Mouse (Mus musculus): ENCODE measurements at regions not wholly inside any gene's neighbourhood (a gene's known extent, or its start where the extent isn't known, plus 50 kb on each side); places are given as distances from the start of the nearest gene placed in this dataset.
"Not testable (repeated sequence)": the region's sequence is repeated elsewhere in the genome, so short reads cannot be mapped to it uniquely, and the experiment has no call there.

DNA sequence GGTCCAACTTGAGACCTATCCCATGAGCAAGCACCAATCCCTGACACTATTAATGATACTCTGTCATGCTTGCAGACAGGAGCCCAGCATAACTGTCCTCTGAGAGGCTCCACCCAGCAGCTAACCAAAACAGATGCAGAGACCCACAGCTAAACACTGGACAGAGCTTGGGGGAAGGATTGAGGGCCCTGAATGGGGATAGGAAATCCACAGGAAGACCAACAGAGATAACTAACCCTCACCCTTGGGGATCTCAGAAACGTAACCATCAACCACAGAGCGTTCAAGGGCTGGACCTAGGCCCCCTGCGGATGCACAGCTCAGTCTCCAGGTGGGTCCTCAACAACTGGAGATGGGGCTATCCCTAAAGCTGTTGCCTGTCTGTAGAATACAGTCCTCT lies 93.7 kb downstream of the Cd24a start:
- DNase-seq (ENCODE audit: low read depth, low spot score): no peak

DNA sequence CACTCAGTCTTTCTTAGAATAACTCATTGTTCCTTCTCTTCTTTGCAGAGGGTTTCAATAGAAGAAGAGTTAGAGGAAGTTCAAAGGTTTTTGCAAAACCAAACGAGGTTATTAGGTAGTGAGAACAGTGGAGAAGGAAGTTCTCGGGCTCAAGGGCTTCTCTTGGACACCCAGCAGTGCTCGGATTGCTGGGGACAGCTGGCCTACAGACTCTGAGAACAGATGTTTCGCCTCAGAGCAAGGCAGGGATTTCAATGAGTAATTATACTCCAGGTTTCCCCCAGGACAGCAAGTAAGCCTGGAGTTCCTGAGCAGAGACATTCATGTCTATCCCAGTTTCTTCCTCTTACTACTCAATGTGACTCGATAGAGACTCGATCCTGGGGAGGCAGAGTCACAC lies 94.4 kb downstream of the Cd24a start:
- no peak for DNase-seq (ENCODE audit: low read depth, low spot score)

DNA sequence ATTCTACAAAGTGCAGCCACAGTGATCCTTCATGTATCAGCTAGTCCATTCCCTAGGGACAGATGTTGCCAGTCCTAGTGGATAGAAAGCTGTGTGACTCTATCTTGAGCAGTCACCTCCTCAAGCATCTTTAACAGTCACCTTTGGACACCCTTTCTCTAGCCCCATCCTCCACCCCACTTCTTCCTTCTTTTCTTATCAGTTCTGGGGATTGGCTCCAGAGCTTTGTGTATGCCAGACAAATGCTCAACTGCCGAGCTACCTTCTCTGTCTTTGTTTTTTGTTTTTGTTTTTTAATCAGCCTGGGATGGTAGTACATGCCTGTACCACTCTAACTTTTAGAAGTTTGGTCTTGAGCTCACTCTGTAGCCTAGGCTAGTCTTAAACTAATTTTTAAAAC lies 96.7 kb downstream of the Cd24a start:
- no peak for DNase-seq (ENCODE audit: low read depth, low spot score)

DNA sequence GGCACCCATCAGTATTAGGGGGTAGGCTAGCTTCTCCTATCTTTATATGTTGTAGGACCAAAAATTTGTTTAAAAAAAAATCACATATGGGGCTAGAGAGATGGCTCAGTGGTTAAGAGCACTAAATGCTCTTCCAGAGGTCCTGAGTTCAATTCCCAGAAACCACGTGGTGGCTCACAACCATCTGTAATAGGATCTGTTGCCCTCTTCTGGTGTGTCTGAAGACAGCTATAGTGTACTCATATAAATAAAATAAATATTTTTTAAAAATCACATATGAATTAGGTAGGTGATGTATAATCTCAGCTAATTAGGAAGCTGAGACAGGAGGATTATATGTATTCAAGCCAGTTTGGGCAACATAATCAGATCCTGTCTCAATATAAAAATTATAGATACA lies 97.4 kb downstream of the Cd24a start:
- not testable (repeated sequence) for DNase-seq (ENCODE audit: low read depth, low spot score)

DNA sequence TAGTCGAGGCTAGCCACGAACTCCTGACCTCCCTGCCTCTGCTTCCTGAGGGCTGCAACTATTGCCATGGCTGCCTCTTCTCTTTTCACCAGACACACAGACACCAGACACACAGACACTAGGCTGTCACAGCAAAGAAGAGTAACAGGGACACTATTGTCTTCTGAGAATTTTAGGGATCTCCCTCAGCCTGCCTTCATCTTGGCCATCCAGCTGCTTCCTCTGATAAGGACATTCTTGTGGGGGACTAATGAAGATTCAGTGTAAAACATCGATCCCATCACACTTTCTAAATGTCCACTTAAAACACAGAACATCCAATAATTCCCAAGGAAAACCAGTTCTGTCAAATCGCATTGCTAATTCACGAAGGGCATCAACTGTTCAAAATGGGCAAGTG lies 98.2 kb downstream of the Cd24a start:
- DNase-seq (ENCODE audit: low read depth, low spot score): no peak

DNA sequence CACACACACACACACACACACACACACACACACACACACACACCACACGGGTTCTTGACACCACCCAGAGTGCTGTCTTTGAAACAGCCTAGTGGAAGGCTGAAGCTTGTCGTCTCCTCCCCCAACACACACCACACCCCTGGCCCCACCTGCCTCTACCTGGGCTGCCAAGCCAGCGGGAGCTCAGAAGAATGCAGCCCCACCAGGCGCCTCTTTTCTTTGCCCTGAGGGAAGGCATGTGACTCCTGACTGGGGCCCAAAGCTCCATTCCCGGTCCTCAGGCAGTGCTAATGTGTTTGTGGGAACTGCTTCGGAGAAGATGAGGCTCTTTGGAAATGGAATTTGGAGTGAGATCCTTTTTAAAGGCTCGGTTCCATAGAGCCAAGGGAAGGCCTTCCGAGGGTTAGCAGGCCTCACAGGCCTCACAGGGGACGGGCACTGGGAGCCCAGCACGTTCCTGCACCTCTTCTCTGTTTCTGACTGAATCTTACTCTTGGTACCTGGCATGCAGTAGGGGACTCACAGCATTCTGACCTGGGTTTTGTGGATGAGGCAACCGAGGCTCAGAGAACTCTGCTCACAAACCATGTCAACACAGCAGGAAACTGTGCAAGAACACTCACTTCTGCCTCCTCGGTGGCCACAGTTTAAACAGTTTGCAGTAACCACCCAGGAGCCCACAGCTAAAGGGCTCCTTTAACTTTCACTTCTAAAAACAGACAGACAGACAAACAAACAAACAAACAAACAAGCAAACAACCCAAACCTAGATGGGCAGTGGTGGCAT lies 106.4 kb downstream of the Cd24a start:
- no peak for DNase-seq (ENCODE audit: low read depth, low spot score)

DNA sequence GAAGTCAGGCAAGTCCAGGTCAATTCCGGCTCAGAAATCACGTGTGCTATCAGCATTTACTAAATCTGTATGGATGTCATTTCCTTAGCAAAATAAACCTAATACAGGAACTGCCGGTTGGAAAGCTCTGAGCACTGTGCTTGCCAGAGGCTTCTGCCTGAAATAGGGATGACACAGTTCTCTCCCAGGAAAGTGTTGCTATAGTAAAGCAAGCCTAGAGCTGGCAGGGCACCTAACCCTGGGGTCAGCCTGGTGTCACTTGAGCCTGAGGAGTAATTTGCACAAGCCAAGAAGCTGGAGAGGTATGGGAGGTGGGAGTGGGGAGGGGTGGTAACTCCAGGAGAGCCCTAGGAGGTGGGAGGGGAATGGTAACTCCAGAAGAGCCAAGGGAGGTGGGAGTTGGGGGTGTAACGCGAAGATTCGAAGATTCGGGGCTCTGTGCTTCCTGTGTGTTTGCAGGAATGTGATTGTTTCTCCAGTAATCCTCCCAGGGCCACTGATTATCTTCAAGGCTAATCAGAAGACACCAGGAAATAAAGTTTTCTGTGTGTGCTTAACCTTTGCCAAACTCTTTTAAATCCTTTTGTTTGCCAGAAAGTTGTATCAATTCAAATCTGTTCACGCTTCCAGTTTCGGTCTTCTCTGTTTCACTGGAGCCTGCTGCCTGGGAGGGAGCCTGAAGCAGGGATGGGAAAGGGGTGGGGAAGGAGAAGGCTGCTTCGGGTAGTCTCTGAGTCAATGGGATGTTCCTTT lies 111.3 kb downstream of the Cd24a start:
- DNase-seq (ENCODE audit: low read depth, low spot score): no peak

DNA sequence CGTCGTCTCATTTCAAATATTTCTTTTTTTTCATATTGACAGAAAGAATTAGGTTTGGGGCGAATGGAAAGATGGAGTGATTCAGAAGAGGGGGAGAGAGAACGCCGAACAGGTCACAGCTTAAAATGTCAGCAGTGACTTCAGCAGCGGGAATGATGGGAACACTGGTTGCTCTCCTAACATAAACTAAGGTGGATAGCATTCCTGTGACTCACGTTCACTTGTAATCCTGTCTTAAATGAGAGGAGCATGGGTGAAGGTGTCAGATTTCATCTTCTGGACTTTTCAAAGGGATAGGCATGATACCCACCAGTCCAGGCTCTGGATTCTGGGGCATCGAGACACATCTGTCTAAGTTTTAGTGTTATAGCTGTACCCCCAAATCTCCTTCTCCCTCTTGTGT lies 111.8 kb downstream of the Cd24a start:
- no peak for DNase-seq (ENCODE audit: low read depth, low spot score)

DNA sequence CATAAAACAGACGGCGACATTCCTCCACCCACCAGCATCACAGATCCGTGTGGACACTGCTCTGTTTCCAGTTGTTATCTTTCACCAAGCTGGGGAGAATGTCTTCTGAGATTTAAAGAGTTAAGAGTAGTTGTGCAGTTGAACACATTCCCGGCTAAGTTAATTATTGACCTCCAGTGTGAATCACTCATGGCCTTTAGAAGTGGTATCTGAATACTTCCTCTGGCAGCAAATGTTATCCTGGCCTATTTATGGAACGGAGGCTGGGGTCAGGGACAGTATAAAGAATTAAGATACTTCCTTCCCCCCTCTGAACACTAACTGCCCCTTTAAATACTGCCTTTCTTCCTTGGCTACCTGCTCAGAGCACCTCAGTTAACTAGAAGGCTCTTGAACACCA lies 115.9 kb downstream of the Cd24a start:
- no peak for DNase-seq (ENCODE audit: low read depth, low spot score)

DNA sequence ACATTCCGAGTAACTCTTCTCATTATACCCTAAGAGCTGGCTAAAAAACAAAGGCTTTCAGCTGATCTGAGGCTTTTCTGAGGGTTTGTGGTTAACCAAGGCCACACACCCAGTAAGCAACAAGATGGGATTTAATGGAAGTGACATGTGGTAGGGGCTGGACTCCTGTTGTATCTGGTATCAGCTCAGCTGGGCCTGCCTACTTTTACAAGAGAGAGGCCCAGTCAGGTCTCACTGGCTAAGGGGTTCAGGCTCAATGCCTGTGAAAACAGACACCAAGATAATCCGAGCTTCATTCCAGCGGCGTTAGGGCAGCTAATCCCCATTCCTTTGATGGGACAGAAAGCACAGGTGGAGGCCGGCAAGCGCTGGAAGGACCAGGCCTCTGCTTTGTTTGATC lies 116.4 kb downstream of the Cd24a start:
- no peak for DNase-seq (ENCODE audit: low read depth, low spot score)

DNA sequence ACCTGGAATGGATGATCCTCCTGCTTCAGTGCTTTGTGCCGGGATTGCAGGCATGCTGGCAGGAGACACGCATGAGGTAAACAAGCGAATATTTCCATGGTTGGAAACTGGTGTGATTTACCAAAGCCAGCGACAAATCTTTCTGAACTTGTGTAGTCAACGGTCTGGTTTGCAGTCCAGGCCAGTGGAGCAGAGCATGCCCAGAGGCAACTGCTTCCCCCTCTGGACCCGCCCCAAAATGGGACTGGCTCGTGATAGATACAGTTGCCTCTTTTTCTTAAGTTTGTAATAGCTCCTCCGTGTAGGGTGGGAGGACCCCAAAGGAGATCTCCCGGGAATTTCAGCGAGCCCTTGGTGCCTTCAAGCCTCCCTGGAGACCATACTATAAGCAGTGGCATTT lies 117.4 kb downstream of the Cd24a start:
- no peak for DNase-seq (ENCODE audit: low read depth, low spot score)

DNA sequence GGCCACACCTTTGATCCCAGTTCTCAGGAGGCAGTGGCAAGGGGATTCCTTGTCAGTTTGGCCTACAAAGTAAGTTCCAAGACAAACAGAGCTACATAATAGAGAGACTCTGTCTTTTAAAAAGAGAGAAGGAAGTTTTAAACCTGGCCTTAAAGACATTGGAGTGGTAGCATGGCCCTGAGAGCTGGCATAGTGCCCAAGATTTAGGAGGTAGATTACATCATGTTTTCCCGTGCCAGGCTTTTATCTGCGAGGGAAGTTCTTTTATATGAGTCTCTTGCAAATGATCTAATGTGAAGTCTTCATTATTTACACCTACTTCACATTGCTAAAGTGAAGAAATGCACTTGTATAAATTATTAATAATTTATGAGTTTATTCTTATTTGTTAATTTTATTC lies 119.8 kb downstream of the Cd24a start:
- no peak for DNase-seq (ENCODE audit: low read depth, low spot score)

DNA sequence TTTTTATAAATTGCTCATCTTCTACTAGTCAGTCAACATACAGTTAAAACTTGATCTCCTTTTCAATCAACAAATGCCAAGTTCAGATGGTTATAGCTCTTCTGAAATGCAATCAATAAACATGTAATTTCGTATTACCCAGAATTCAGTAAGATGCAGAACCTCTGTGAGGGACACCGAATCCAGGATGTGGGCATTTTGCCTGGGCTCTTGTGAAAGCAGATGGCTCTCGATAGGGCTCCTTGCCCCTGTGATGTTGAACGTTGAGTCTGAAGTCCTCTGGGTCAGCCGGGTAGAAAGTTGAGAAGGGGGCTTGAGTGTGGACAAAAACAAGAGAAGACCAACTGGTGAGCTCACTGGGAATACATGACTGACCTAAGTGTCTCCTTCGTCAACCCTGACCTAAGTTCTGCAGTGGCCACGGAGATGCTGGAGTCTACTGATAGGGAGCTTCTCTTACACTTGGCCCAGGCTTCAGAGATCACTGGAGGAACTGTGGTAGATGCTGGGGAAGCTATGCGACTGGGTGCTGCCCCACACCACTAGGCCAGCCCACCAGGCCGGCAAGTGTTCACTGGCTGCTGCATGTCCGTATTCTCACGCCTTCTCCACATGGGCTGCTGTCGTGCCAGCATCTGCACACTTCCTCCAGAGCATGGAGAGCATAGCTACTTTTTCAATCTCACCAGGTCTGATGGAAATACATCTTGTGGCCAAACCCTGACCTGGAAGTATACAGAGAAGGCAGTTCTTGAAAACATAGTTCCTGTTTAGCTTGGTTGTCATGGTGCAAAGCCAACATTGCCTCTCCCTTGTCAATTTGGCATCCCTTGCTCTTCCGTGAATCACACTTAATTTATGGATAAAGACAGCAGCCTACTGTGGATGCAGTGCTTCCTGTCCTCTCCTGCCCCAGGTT lies 122.5 kb downstream of the Cd24a start:
- no peak for DNase-seq (ENCODE audit: low read depth, low spot score)

DNA sequence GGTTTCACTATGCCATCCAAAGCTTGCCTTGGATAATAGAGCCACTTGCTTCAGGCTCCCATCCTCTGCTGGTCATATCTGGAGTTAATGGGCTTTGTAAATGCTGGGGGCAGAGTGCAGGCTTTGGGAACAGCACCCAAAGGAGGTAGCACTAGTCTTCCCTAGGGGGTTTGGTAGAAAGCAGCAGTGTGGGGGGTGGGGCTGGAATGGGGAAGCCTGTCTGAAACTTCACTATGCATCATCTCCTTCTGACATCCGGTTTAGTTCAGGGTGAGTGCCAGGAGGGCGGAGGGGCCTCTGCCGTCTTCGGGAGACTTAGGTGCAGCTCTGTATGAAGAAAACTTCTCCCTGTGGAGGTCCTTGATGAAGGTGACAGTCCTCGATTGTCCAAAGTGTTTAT lies 124.8 kb downstream of the Cd24a start:
- DNase-seq (ENCODE audit: low read depth, low spot score): no peak

DNA sequence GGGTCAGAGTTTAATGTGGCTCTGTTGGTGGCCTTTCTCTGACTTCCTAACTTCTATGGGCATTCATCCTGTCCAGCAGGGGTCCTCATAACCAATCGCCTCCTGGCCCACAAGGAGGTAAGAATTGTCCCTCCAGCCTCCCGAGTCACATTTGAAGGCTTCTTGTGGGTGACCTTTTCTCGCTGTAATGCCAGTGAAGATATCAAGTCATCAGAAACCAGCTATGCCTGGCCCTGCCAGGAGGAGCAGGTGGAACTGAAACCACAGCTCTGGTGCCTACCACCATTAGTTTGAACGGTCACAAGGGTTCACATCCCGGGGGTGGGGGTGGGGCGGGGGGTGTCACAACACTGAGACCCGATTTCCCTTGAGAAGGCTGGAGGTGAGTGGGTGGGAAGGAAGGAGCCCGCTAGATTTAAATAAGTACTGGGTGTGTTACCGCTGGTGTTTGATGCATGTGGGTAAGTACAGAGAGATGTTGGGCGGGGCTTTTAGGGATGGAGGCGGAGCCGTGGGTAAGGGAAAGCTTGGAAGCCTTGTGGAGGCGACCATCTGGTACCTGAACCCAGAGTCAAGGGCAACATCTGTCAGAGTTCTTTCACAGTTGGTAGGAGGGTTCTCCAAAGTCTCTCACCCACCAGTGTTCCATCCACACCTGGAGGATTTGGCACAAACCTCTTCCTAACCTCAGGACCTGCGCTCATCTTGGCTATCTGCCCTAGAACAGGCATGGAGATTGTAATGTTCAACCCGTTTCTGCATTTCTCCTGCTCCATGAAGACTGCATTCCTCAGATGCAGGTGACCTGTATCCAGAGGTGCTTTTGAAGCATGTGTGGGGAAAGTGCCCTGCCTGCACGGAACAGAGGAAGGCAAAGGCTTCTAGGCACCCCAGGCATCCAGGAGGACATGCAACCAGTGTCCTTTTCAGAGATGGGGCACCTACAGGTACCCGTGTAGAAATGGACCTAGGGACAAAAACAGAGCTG lies 128.2 kb downstream of the Cd24a start:
- DNase-seq (ENCODE audit: low read depth, low spot score): no peak

DNA sequence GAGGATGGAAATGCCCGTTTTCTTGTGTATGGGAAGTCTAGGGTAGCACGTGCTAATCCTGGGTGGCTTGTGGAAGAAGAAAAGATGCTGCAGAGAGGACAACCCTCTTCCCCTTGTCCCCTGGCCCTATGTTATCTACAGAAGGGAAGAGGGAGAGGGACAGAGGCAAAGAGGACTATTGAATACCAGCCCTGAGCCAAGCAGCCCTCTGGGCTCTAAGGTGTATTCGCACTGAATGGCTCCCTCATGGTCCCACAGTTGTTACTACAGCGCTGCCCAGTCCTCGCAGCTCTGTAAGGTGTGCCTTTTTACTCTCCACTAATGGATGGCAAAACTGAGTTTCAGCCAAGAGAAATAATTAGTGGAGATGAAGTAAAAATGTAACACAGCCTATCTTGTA lies 128.9 kb downstream of the Cd24a start:
- no peak for DNase-seq (ENCODE audit: low read depth, low spot score)

DNA sequence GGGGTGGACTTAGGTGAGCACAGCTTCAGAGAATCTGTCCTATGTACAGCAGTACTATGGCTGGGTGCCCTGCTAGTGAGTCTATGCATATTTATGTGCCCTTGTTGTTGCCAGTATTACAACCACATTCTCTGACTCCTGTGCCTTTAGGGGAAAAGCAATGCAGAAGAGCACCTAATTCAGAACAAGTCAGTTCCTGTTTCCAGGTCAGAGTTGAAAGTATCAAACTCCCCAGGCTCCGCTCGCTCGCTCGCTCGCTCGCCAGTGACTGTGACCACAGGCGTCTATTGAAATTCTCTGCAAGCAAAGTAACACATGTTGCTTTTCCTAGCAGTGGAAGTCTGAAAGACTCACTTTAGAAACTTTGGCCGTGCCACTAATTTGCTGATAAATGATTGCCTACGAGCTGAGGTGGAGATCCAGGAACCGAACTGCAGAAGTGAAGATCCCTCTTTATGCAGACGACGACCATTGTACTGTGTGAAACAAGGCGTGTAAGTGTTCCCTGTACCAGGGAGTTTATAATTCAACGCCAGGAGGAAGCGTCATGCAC lies 129.8 kb downstream of the Cd24a start:
- DNase-seq (ENCODE audit: low read depth, low spot score): no peak

DNA sequence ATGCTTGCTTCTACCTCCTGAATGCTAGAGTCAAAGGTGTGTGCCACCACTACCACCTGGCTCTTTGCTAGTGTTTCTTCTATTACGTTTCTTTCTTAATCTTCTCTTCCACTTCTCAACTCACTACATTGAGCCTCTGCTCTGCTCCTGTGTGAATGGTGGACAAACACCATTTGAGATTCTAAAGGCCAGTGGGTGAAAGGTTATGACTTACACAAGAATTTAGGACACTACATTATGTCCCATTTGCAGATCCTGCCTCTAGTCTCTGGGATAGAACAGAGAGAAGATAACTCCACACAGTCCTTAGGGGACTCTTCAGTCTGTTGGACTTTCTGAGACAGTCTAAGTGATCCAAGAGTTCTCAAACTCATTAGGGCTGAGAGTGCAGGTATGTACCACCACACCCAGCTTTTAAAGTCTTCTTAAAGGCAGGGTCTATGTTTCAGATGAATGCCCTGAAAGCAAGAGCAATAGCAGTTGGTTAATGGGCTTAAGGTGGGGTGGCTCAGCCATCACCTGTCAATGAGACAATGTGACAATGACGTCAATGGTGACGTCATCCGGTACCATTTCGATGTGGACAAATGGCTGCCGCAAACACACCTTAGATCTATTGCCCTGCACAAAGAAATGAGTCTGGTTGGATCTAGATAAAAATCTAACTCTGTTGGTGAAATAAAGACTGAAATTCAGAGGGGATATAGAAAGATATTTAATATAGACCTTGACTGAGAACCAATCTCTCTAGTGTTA lies 131.4 kb downstream of the Cd24a start:
- no peak for DNase-seq (ENCODE audit: low read depth, low spot score)

DNA sequence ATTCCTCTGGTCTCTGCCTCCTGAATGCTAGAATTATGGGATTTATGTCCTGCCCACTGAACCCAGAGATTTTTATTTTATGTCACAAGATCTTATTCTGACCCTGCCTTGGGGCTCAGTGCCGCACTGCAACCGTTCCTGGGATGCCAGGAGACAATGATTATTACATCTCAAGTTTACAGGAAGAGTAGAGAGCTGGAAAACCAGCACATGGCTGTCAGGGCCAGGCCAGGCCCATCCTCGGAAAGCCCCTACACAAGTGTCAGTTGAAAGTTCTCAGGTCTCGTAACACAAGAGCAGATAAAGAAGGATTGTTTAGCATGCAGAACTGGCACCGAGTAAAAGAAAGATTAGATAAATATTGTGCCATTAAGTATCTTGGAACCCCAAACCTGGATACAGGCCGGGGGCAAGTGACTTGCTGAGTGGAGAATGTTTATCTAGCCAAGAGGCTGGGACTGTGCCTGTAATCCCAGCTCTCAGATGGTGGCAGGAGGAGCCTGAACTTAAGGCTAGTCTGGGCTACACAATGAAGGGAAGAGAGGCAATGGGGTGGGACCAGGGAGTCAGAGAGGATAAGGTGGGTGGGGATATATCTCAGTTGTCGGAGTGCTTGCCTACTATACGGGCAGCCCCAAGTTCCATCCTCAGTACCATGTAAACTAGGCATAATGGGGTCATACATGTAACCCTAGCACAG lies 132.3 kb downstream of the Cd24a start:
- DNase-seq (ENCODE audit: low read depth, low spot score): no peak
